Mouse (Mus musculus): Measurements from ENCODE around the gene Asic2.

DNA sequence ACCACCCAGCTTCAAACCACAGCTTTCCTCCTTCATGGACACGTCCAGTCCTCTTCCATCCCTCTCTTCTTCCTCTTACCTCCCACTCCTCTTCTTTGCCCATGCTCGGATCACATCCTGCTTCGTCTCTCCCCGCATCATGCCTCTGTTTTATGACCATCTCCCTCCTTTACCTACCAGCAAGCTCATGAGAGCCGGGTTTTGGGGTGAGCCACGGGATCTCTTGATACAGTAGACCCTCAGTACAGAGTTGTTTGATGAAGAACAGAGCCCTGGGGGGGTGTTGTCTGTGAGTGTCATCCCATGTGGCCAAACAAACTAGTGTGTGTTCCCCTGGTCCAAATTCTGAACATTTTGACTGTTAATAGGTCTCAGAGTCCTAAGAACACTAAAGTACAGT lies 71.7 kb downstream of the Asic2 start:
- TF ChIP-seq POLR2A (IDR thresholded peaks at IDR 0.05; ENCODE audit: borderline replicate concordance, control insufficient read depth, low read depth, low read length) (no peak), CTCF (IDR thresholded peaks at IDR 0.05; ENCODE audit: control insufficient read depth, insufficient read depth, low read length) (no peak)
